Mouse (Mus musculus): ENCODE results near the gene Stxbp2.

Gene Stxbp2

DNA sequence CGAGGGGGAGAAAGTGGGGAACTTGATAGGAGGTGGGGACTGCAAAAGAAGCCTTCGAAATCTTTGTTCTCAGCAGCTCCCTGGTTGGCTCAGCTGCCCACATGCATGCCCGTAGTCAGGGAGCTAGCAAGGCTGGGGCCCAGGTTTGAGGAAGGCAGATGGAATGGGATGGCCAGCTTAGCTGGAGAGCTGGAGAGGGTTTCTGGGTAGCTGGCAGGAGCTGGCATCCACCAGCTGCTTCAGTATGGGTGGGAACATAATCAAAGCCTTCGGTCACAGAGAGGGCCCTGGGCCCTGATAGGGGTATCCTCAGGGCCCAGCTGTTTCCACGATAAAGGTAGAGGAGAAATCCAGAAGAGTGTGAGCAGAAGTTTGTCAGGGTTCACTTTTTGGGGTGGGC, 51.7 kb downstream of the Stxbp2 start:
- DNase-seq (ENCODE audit: low spot score in 2 of 2) = no peak

DNA sequence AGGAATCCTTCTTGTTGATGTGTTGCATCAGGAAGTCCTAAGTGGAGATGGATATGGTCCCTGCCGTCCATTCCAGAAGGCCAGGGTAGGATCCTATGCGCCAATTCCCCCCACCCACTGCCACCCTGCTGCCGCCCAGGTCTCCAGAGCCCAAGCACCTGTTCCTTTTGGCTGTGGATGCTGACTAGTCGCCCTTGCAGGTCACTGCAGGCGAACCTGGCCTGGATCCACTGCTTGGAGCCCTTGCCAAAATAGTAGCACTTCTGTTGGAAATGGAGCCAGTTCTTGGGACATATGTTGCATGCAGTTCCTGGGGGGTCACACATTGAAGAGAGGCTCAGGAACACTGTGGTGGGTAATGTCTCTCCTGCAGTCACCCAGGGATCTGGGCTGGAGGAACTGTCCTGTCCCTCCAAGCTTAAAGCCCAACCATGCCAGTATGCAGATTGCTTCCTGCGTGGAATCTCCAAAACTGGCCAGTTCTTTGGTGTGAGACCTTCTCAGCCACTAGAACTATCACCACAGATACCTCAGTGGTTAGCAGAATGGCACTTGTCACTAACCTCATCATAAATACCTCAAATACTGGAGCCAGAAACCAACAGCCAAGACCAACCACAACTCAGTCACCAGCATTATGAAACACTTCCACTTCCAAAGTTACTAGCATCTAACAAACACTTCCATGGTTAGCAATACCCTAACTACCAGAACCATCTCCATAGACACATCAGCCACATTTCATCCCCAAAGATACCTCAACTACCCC, 52.8 kb downstream of the Stxbp2 start:
- DNase-seq (ENCODE audit: low spot score in 2 of 2) = no peak

DNA sequence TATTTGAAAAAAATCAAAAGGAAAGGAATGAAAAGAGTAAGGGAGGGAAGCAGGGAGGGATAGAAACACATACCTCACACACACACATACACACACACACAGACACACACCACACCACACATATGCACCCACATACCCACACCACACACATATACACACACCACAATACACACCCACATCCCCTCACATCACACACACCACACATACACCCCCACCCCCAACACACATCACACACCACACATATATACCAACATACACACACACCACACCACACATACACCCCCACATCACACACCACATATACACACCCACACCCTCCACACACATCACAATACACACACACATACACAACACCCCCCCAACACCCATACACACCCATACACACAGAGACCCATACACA, 53.8 kb downstream of the Stxbp2 start:
- DNase-seq (ENCODE audit: low spot score in 2 of 2) = no peak

DNA sequence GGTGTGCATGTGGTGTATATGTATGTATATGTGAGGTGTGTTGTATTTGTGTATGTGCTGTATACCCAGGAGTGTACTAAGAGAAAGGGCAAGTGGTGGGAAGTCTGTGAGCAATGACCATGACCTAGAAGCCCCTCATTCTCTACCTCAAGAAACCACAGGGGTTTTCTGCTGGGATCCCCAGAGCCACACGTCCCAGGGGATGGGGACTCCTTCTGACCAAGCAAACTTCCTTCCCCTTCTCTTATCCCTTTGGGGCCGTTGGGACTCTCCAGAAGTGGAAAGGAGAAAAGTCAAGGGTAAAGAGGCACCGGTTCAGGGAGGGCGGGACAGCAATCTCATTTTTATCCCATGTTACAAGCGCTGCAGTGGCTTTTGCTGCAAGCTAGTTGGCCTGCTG, 54.7 kb downstream of the Stxbp2 start:
- no peak for DNase-seq (ENCODE audit: low spot score in 2 of 2)

DNA sequence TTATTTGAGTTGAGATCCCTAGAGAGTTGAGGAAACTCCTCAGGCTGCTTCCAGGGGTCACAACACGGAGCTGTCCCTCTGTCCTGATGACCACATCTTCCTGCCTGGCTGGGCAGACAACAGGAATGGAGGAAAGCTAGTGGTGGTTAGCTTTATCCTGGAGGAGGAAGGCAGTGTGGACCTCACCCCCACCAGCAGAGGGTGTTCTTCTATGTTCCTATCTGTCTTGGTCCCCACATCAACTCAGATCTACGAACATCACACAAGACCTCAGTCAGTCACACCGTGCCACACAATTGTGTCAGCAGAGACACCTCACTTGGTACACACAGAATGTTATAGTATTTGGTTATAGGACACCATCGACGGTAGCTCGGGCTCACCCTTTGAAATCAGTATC, 56.8 kb downstream of the Stxbp2 start:
- no peak for DNase-seq (ENCODE audit: low spot score in 2 of 2)

DNA sequence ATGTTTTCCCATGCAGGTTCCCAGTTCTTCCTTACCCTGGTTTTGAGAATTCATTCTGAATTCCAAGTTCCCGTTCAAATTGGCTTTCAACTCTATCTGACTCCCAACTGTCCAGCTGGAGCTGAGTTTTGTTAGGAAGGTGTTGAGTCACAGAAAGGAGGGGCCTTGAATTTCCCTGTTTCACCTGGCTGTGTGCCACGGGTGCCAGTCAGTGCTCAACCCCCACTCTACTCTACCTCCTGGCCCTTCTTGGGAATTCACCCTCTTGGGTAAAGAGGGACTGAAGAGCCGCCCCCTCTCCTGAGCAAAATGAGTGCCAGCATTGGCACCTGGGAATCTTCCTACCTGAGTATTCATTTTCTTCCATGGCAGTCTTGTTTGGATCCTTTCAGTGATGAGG, 60.0 kb downstream of the Stxbp2 start:
- DNase-seq (ENCODE audit: low spot score in 2 of 2) = no peak

All from thymus, postnatal 10 days (tissue).